Mouse (Mus musculus) hematopoietic stem cell, adult 5-6 weeks (primary cell): ENCODE results near the gene Trpc7. TPM values are rescaled to one million over a fixed set of nuclear protein-coding genes. Genes with fewer than 3 reads are reported as not detected.

Experiments
- ATAC-seq, 2 experiments: fragments of 125-278 bp in 1 of 2; replicated peaks in 1 of 2; 2 replicates each; pipeline ENCODE4 v1.8.0; 2016 to 2017; ENCODE audit warnings: inconsistent platforms in 2 of 2, mild to moderate bottlenecking in 2 of 2, moderate number of reproducible peaks in 2 of 2, low read depth in 1 of 2, moderate TSS enrichment in 1 of 2; ENCODE audit not compliant: low FRiP score in 2 of 2, poor library complexity in 2 of 2, severe bottlenecking in 2 of 2, insufficient read depth in 1 of 2, low TSS enrichment in 1 of 2
- total RNA-seq: library from RNA; stranded (forward); fragments of 172-1452, 232-1000 nt; gene quantifications from 2 replicates; pipeline ENCODE4 v1.2.3, GENCODE M21; 2017

Trpc7 gene
- not detected in 2 replicates for total RNA-seq

DNA sequence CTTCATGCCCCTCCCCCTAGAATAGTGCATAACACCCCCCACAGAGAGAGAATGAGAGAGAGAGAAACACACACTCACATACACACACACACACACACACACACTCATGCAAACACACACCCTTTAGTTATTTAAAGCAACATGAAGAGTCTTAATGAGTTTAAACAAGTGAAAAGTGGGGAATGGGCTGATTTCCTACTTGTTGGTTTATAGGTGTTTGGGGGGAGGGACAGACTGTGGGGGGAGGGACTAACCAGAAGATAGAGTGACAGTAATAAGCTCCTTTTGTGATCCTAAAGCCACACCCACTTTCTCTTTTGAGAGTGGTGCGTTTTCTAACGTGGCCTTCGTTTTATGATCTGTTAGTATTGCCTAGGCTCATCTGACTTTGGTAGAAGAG is at the start of gene Trpc7:
Gene Trpc7, minus strand, starts transcription at position 101 of the 400 bp plus-strand sequence.
- no peak for ATAC-seq

GRCm38 (mm10) chr13:56939261-56939660 is 43.5 kb upstream of the Trpc7 start:
- ATAC-seq = no peak

- ATAC-seq = no peak
These were observed 38.2 kb upstream of the Trpc7 start for GRCm38 (mm10) chr13:56933832-56934510.

DNA sequence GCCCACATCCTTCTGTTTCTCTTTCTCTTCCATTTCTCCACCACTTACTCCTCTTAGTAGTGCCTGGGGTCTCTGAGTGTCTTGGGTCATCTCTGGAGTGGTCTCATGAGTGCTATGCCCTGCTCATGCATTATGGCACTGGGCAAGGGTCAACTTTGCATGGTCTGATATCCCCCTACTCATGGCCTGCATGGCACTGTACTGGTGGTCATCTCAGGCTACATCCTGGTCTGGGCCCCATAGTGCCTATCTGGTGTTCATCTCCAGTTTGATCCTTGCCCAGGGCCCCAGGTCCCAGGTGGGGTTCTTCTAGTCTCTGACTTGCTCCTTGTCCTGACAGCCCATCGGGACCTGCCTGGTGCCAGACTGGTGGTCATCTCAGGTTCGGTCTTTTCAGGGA is 34.6 kb upstream of the Trpc7 start:
- ATAC-seq = no peak

GRCm38 (mm10) chr13:56922976-56923375 is 27.2 kb upstream of the Trpc7 start:
- ATAC-seq = no peak

GRCm38 (mm10) chr13:56921251-56921650 is 25.5 kb upstream of the Trpc7 start:
- no peak for ATAC-seq

GRCm38 (mm10) chr13:56914721-56915120 is 18.9 kb upstream of the Trpc7 start:
- ATAC-seq = no peak

DNA sequence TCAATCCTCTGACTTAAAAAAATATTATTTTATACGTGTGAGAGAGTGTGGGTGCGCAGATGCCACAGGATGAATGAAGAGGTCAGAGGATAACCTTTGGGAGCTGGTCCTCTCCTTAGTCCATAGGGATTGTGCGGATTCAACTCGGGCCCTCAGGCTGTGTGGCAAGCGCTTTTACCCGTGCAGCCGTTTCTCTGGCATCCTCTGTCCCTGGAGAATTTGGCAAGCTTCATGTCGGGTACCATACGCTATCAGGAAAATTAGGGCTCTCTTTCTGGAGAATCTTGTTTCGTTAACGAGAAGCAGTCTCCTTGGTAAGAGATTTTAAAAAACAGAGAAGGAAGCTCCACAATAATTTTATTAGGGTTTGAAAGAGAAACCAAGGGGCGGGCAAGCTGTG is 15.3 kb upstream of the Trpc7 start:
- no peak for ATAC-seq

DNA sequence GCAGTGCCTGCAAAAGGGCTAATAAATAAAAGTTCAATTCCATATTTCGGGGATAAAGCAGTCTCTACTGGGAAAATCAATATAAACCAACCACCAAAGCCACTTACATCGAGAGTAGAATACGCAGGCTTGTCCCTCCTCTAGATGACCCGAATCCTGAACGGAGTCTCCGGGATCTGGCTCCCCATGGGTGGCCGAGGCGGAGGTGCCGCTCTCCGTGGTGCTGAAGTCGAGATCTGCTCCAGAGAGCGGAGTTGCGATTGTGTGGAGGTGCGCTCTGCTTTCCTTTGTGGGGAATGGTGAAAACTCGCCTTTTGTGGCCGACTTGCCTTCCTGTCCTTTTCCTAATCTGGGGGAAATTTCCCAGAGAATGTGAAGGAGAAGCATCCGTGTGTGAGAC is 407 bp downstream of the Trpc7 start:
- no peak for ATAC-seq

GRCm38 (mm10) chr13:56894543-56894942 is 1.2 kb downstream of the Trpc7 start:
- no peak for ATAC-seq

GRCm38 (mm10) chr13:56889888-56890287 is 5.9 kb downstream of the Trpc7 start:
- no peak for ATAC-seq

- no peak for ATAC-seq
These were observed 12.9 kb downstream of the Trpc7 start for GRCm38 (mm10) chr13:56882931-56883330.

DNA sequence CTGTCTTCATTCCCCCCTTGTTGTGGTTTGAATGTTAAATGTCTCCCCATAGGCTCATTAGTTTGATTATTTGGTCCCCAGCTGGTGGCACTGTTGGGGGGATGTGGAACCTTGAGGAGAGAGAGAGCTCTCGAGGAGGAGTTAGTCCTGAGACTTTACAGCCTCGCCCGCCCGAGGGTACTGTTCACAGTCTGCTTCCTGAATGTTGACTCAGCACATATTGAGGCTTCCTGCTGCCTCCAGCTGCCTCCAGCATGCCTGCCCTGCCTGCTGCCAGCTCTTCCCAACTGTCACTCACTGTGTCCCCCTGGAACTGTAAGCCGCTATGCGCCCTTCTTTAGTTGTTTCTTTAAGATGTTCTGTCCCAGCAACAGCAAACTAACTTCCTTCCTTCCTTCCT is 31.2 kb downstream of the Trpc7 start:
- ATAC-seq = no peak

GRCm38 (mm10) chr13:56862011-56862410 is 33.8 kb downstream of the Trpc7 start:
- ATAC-seq = no peak

GRCm38 (mm10) chr13:56854506-56854905 is 41.3 kb downstream of the Trpc7 start:
- no peak for ATAC-seq

GRCm38 (mm10) chr13:56853436-56853835 is 42.4 kb downstream of the Trpc7 start:
- no peak for ATAC-seq

DNA sequence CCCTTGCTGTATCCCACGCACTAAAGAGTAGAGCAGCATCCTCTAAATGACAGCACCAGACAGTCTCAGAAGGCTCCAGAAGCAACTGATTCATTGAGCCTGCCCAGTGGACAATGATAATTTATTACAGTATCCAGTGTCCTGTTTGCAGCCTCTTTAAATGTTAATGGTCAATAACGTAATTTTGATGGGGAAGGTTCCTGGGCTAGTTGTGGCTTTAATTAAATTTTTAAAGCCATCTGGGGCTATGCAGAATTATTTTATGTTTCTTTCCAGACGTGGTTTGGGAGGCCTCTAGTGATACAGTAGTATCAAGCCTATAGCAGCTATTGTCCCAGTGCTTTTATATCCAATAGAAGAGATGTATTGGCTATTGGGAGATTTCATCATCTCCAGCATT is 49.9 kb downstream of the Trpc7 start:
- ATAC-seq = no peak

DNA sequence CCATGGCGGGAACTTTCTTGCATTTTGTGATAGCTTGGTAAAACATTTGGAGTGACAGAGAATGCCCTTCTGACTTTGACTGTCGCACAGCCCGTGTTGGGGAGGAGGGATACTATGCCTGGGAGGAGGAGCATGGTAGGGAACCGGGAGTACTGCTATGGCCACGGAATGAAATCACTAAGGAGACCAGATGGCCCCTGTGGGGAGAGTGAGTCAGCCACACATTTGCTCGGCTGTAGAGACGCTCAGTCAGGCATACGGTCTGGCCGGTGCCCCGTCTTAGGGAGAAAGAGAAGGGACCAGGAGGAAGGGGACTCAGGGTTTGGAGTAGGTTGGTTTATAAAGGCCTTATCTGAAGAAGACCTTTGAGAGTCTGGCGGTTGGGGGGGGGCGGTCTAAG is 80.3 kb downstream of the Trpc7 start:
- ATAC-seq = no peak

DNA sequence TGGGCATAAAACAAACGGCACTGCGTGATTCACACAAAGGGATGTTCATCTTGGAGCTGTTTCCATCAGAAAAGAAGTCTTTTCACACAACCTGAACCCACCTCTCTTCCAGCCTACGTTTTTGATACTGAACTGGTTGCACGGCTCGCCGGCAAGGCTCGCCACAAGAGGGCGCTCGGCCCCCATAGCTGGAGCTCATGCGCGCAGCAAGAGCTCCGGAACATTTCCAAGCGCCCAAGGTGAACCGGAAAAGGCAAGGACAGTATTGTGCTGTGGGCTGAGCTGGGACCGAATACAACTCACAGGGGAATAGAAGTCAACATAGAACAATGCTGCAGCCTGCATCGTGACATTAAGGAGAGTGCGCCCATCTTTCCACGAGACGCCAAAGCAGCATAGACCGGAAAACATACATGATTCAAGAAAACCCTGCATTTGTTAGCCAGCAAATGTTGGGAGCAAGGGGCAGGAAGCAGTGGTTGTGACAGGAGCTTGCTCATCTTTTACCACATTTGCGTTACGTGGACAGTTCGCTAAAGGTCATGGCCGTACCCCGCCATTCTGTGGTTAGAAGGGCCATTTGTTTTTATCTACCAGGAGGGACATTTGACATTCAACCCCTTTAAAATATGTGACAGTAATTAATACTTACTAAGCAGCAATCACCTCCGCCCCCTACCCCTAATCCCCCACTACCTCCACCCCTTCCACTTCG is 88.9 kb downstream of the Trpc7 start:
- ATAC-seq = peak; percentile 77 to 80
